Mouse (Mus musculus): ENCODE results near the gene Dgkb. TPM values are rescaled to one million over a fixed set of nuclear protein-coding genes. Genes with fewer than 3 reads are reported as not detected.

Gene Dgkb
- polyA plus RNA-seq, 1 experiment from 2014 or later, result 4.1 TPM

- Histone ChIP-seq H3K4me2 (ENCODE audit: low read length) (no peak overlapping the region), H3K4me1 (ENCODE audit: control insufficient read depth, insufficient read depth, low read length) (peaks cover 4% of the 10 kb centered on the region; the same call in 1 of the 2 replicates), H3K9me3 (replicated peaks; ENCODE audit: control insufficient read depth, low read length) (no peaks in the 10 kb centered on the region), H3K27me3 (replicated peaks; ENCODE audit: control insufficient read depth, insufficient read depth, low read length) (no peaks in the 10 kb centered on the region), H3K9ac (ENCODE audit: low read length) (no peak overlapping the region), H3K27ac (ENCODE audit: low read depth, low read length) (peak overlapping the region; percentile 23; the same call in 1 of the 2 replicates), H3K36me3 (ENCODE audit: control insufficient read depth, insufficient read depth, low read length) (no peaks in the 10 kb centered on the region), H3K4me3 (ENCODE audit: low read depth, low read length) (no peak overlapping the region)
- DNase-seq (ENCODE audit: low spot score) (peak; percentile 88), ATAC-seq (peak; percentile 94)
- WGBS, result 4% methylated on average over 3 of the region's 3 CpGs
Measured at GRCm38 (mm10) chr12:38303841-38304240, 486.3 kb downstream of the Dgkb start.

GRCm38 (mm10) chr12:38304245-38304644 lies 486.7 kb downstream of the Dgkb start:
- H3K4me3 ChIP-seq (ENCODE audit: low read depth, low read length), result no peak overlapping the region
- no peak overlapping the region for H3K4me2 ChIP-seq (ENCODE audit: low read length)
- H3K4me1 ChIP-seq (ENCODE audit: control insufficient read depth, insufficient read depth, low read length), result peaks cover 4% of the 10 kb centered on the region; the same call in 1 of the 2 replicates
- WGBS, result 69% methylated on average over 3 of the region's 3 CpGs
- DNase-seq (ENCODE audit: low spot score) (peak; percentile 26), ATAC-seq (peak; percentile 66)
- H3K27me3 ChIP-seq (replicated peaks; ENCODE audit: control insufficient read depth, insufficient read depth, low read length), result no peaks in the 10 kb centered on the region
- H3K9ac ChIP-seq (ENCODE audit: low read length), result no peak overlapping the region
- H3K27ac ChIP-seq (ENCODE audit: low read depth, low read length), result peak overlapping the region; percentile 23; the same call in 1 of the 2 replicates
- no peaks in the 10 kb centered on the region for H3K36me3 ChIP-seq (ENCODE audit: control insufficient read depth, insufficient read depth, low read length)
- H3K9me3 ChIP-seq (replicated peaks; ENCODE audit: control insufficient read depth, low read length), result no peaks in the 10 kb centered on the region

- Histone ChIP-seq H3K9me3 (replicated peaks; ENCODE audit: control insufficient read depth, low read length) (no peaks in the 10 kb centered on the region), H3K4me2 (ENCODE audit: low read length) (no peak overlapping the region), H3K27me3 (replicated peaks; ENCODE audit: control insufficient read depth, insufficient read depth, low read length) (no peaks in the 10 kb centered on the region), H3K36me3 (ENCODE audit: control insufficient read depth, insufficient read depth, low read length) (no peaks in the 10 kb centered on the region), H3K27ac (ENCODE audit: low read depth, low read length) (no peak overlapping the region), H3K4me1 (ENCODE audit: control insufficient read depth, insufficient read depth, low read length) (no peaks in the 10 kb centered on the region), H3K4me3 (ENCODE audit: low read depth, low read length) (no peak overlapping the region), H3K9ac (ENCODE audit: low read length) (no peak overlapping the region)
- ATAC-seq (no peak), DNase-seq (ENCODE audit: low spot score) (no peak)
Measured at GRCm38 (mm10) chr12:38309885-38310284, 492.4 kb downstream of the Dgkb start.

GRCm38 (mm10) chr12:38327729-38328271 lies 510.3 kb downstream of the Dgkb start:
- no peak overlapping the region for H3K4me2 ChIP-seq (ENCODE audit: low read length)
- peak; percentile 73 for DNase-seq (ENCODE audit: low spot score)
- H3K9me3 ChIP-seq (replicated peaks; ENCODE audit: control insufficient read depth, low read length), result no peaks in the 10 kb centered on the region
- H3K36me3 ChIP-seq (ENCODE audit: control insufficient read depth, insufficient read depth, low read length), result no peaks in the 10 kb centered on the region
- no peak overlapping the region for H3K27ac ChIP-seq (ENCODE audit: low read depth, low read length)
- ATAC-seq, result peak; percentile 31
- no peak overlapping the region for H3K4me3 ChIP-seq (ENCODE audit: low read depth, low read length)
- H3K9ac ChIP-seq (ENCODE audit: low read length), result no peak overlapping the region
- peaks cover 4% of the 10 kb centered on the region for H3K4me1 ChIP-seq (ENCODE audit: control insufficient read depth, insufficient read depth, low read length)
- 7% methylated on average over 1 of the region's 1 CpGs for WGBS
- H3K27me3 ChIP-seq (replicated peaks; ENCODE audit: control insufficient read depth, insufficient read depth, low read length), result no peaks in the 10 kb centered on the region

- peak; percentile 90 for ATAC-seq
- no peaks in the 10 kb centered on the region for H3K27me3 ChIP-seq (replicated peaks; ENCODE audit: control insufficient read depth, insufficient read depth, low read length)
- H3K4me1 ChIP-seq (ENCODE audit: control insufficient read depth, insufficient read depth, low read length), result peaks cover 4% of the 10 kb centered on the region
- H3K36me3 ChIP-seq (ENCODE audit: control insufficient read depth, insufficient read depth, low read length), result no peaks in the 10 kb centered on the region
- H3K9me3 ChIP-seq (replicated peaks; ENCODE audit: control insufficient read depth, low read length), result no peaks in the 10 kb centered on the region
- H3K9ac ChIP-seq (ENCODE audit: low read length), result no peak overlapping the region
- H3K4me3 ChIP-seq (ENCODE audit: low read depth, low read length), result no peak overlapping the region
- peak; percentile 72 for DNase-seq (ENCODE audit: low spot score)
- H3K4me2 ChIP-seq (ENCODE audit: low read length), result no peak overlapping the region
- no peak overlapping the region for H3K27ac ChIP-seq (ENCODE audit: low read depth, low read length)
Measured at GRCm38 (mm10) chr12:38328779-38329178, 511.3 kb downstream of the Dgkb start.

GRCm38 (mm10) chr12:38342657-38343056 lies 525.1 kb downstream of the Dgkb start:
- H3K4me3 ChIP-seq (ENCODE audit: low read depth, low read length), result no peak overlapping the region

GRCm38 (mm10) chr12:38352481-38352880 lies 535.0 kb downstream of the Dgkb start:
- WGBS, result 88% methylated on average over 3 of the region's 3 CpGs

More at GRCm38 (mm10) chr12:38342657-38343056, 525.1 kb downstream of the Dgkb start:
- Histone ChIP-seq H3K36me3 (ENCODE audit: control insufficient read depth, insufficient read depth, low read length) (no peaks in the 10 kb centered on the region), H3K9me3 (replicated peaks; ENCODE audit: control insufficient read depth, low read length) (no peaks in the 10 kb centered on the region), H3K27ac (ENCODE audit: low read depth, low read length) (no peak overlapping the region), H3K4me2 (ENCODE audit: low read length) (0 out of 2 replicates have a peak overlapping the region, but pooled peaks have one; percentile 19), H3K9ac (ENCODE audit: low read length) (no peak overlapping the region), H3K27me3 (replicated peaks; ENCODE audit: control insufficient read depth, insufficient read depth, low read length) (no peaks in the 10 kb centered on the region; the same call in 1 of the 2 replicates), H3K4me1 (ENCODE audit: control insufficient read depth, insufficient read depth, low read length) (peaks cover 3% of the 10 kb centered on the region; the same call in 1 of the 2 replicates)
- DNase-seq (ENCODE audit: low spot score) (peak; percentile 96), ATAC-seq (peak; percentile 95)
- WGBS, result 1% methylated on average over 6 of the region's 6 CpGs

GRCm38 (mm10) chr12:38356386-38356785 lies 538.9 kb downstream of the Dgkb start:
- Histone ChIP-seq H3K4me3 (ENCODE audit: low read depth, low read length) (no peak overlapping the region), H3K36me3 (ENCODE audit: control insufficient read depth, insufficient read depth, low read length) (no peaks in the 10 kb centered on the region), H3K9me3 (replicated peaks; ENCODE audit: control insufficient read depth, low read length) (no peaks in the 10 kb centered on the region), H3K27ac (ENCODE audit: low read depth, low read length) (no peak overlapping the region), H3K27me3 (replicated peaks; ENCODE audit: control insufficient read depth, insufficient read depth, low read length) (no peaks in the 10 kb centered on the region), H3K4me2 (ENCODE audit: low read length) (no peak overlapping the region), H3K4me1 (ENCODE audit: control insufficient read depth, insufficient read depth, low read length) (no peaks in the 10 kb centered on the region), H3K9ac (ENCODE audit: low read length) (no peak overlapping the region)
- ATAC-seq, result no peak
- DNase-seq (ENCODE audit: low spot score), result no peak
- 87% methylated on average over 1 of the region's 1 CpGs for WGBS

More at GRCm38 (mm10) chr12:38352481-38352880, 535.0 kb downstream of the Dgkb start:
- H3K27me3 ChIP-seq (replicated peaks; ENCODE audit: control insufficient read depth, insufficient read depth, low read length), result no peaks in the 10 kb centered on the region
- no peak for ATAC-seq
- no peaks in the 10 kb centered on the region for H3K4me1 ChIP-seq (ENCODE audit: control insufficient read depth, insufficient read depth, low read length)
- DNase-seq (ENCODE audit: low spot score), result no peak
- no peak overlapping the region for H3K9ac ChIP-seq (ENCODE audit: low read length)
- H3K4me3 ChIP-seq (ENCODE audit: low read depth, low read length), result no peak overlapping the region
- H3K9me3 ChIP-seq (replicated peaks; ENCODE audit: control insufficient read depth, low read length), result no peaks in the 10 kb centered on the region
- H3K27ac ChIP-seq (ENCODE audit: low read depth, low read length), result no peak overlapping the region
- no peaks in the 10 kb centered on the region for H3K36me3 ChIP-seq (ENCODE audit: control insufficient read depth, insufficient read depth, low read length)
- no peak overlapping the region for H3K4me2 ChIP-seq (ENCODE audit: low read length)

GRCm38 (mm10) chr12:38361491-38361890 lies 544.0 kb downstream of the Dgkb start:
- no peak overlapping the region for H3K9ac ChIP-seq (ENCODE audit: low read length)
- DNase-seq (ENCODE audit: low spot score) (peak; percentile 19), ATAC-seq (no peak)
- no peak overlapping the region for H3K4me2 ChIP-seq (ENCODE audit: low read length)
- H3K4me3 ChIP-seq (ENCODE audit: low read depth, low read length), result no peak overlapping the region
- no peaks in the 10 kb centered on the region for H3K4me1 ChIP-seq (ENCODE audit: control insufficient read depth, insufficient read depth, low read length)
- no peaks in the 10 kb centered on the region for H3K9me3 ChIP-seq (replicated peaks; ENCODE audit: control insufficient read depth, low read length)
- WGBS, result 38% methylated on average over 4 of the region's 4 CpGs
- H3K27me3 ChIP-seq (replicated peaks; ENCODE audit: control insufficient read depth, insufficient read depth, low read length), result no peaks in the 10 kb centered on the region
- H3K27ac ChIP-seq (ENCODE audit: low read depth, low read length), result no peak overlapping the region
- no peaks in the 10 kb centered on the region for H3K36me3 ChIP-seq (ENCODE audit: control insufficient read depth, insufficient read depth, low read length)
